Mouse (Mus musculus) heart, postnatal 10 days (tissue): Measurements from ENCODE around the gene Dntt. TPM values are rescaled to one million over a fixed set of nuclear protein-coding genes. Genes with fewer than 3 reads are reported as not detected.

Experiments
- total RNA-seq, 2 experiments: library from RNA; stranded (reverse); gene quantifications; 2 replicates each; pipeline ENCODE4 v1.2.3; 2021

The Dntt gene
- total RNA-seq, 2 experiments from 2014 or later, result 0.47 to 0.50 TPM

Other genes with a start within 250 kb of the Dntt start
- gene Ccnj, start 198.0 kb upstream of the Dntt start, total RNA-seq, result 1 to 10 TPM; 7.8 to 8.7 TPM
- gene Zfp518a, start 134.6 kb upstream of the Dntt start, total RNA-seq, result 10 to 100 TPM in 1 of 2 experiments, 1 to 10 TPM in 1; 8.5 to 10.9 TPM
- under 1 TPM; 0.77 to 0.82 TPM for gene Blnk, start 34.7 kb upstream of the Dntt start, total RNA-seq
- gene Opalin, start 47.8 kb downstream of the Dntt start, total RNA-seq, result not detected
- 1 to 10 TPM; 1.3 to 2.4 TPM for gene Tll2, start 177.6 kb downstream of the Dntt start, total RNA-seq
- gene Tm9sf3, start 234.7 kb downstream of the Dntt start, total RNA-seq, result 100 to 1,000 TPM; 109 to 121 TPM